Mouse (Mus musculus): ENCODE data around the gene Zfp109. TPM values are rescaled to one million over a fixed set of nuclear protein-coding genes. Genes with fewer than 3 reads are reported as not detected.

Gene Zfp109
- polyA plus RNA-seq, 1 experiment, result 3.7 TPM

- Histone ChIP-seq H3K4me1 (ENCODE audit: control insufficient read depth, insufficient read depth, low read length) (no peaks in the 10 kb centered on the region), H3K4me3 (ENCODE audit: insufficient read depth, low read length) (no peak overlapping the region), H3K27ac (ENCODE audit: insufficient read depth, low read length) (no peak overlapping the region)
- no peak for TF ChIP-seq CTCF (IDR thresholded peaks at IDR 0.05; ENCODE audit: borderline replicate concordance, insufficient read depth, low read length)
Measured at GRCm38 (mm10) chr7:24210296-24210695, 27.1 kb downstream of the Zfp109 start.

GRCm38 (mm10) chr7:24208282-24208886 lies 29.0 kb downstream of the Zfp109 start:
- H3K27ac ChIP-seq (ENCODE audit: insufficient read depth, low read length), result no peak overlapping the region
- no peak overlapping the region for H3K4me3 ChIP-seq (ENCODE audit: insufficient read depth, low read length)
- no peaks in the 10 kb centered on the region for H3K4me1 ChIP-seq (ENCODE audit: control insufficient read depth, insufficient read depth, low read length)
- TF ChIP-seq POLR2A (IDR thresholded peaks at IDR 0.05; ENCODE audit: low read depth, low read length) (no peak), CTCF (IDR thresholded peaks at IDR 0.05; ENCODE audit: borderline replicate concordance, insufficient read depth, low read length) (no peak)

- TF ChIP-seq POLR2A (IDR thresholded peaks at IDR 0.05; ENCODE audit: low read depth, low read length) (peak; percentile 78), CTCF (IDR thresholded peaks at IDR 0.05; ENCODE audit: borderline replicate concordance, insufficient read depth, low read length) (no peak)
- Histone ChIP-seq H3K27ac (ENCODE audit: insufficient read depth, low read length) (no peak overlapping the region), H3K4me1 (ENCODE audit: control insufficient read depth, insufficient read depth, low read length) (no peaks in the 10 kb centered on the region), H3K4me3 (ENCODE audit: insufficient read depth, low read length) (peak overlapping the region; percentile 63)
Measured at GRCm38 (mm10) chr7:24207488-24208261, 29.7 kb downstream of the Zfp109 start.

- TF ChIP-seq POLR2A (IDR thresholded peaks at IDR 0.05; ENCODE audit: low read depth, low read length), result no peak
- TF ChIP-seq CTCF (IDR thresholded peaks at IDR 0.05; ENCODE audit: borderline replicate concordance, insufficient read depth, low read length), result no peak
- H3K27ac ChIP-seq (ENCODE audit: insufficient read depth, low read length), result no peak overlapping the region
- H3K4me1 ChIP-seq (ENCODE audit: control insufficient read depth, insufficient read depth, low read length), result no peaks in the 10 kb centered on the region
- H3K4me3 ChIP-seq (ENCODE audit: insufficient read depth, low read length), result no peak overlapping the region
Measured at GRCm38 (mm10) chr7:24196961-24197360, 40.4 kb downstream of the Zfp109 start.

- no peak overlapping the region for H3K4me3 ChIP-seq (ENCODE audit: insufficient read depth, low read length)
- TF ChIP-seq POLR2A (IDR thresholded peaks at IDR 0.05; ENCODE audit: low read depth, low read length), result no peak
- no peak for TF ChIP-seq CTCF (IDR thresholded peaks at IDR 0.05; ENCODE audit: borderline replicate concordance, insufficient read depth, low read length)
- H3K4me1 ChIP-seq (ENCODE audit: control insufficient read depth, insufficient read depth, low read length), result no peaks in the 10 kb centered on the region
- H3K27ac ChIP-seq (ENCODE audit: insufficient read depth, low read length), result no peak overlapping the region
Measured at GRCm38 (mm10) chr7:24193157-24193556, 44.2 kb downstream of the Zfp109 start.

- Histone ChIP-seq H3K4me3 (ENCODE audit: insufficient read depth, low read length) (no peak overlapping the region), H3K27ac (ENCODE audit: insufficient read depth, low read length) (no peak overlapping the region), H3K4me1 (ENCODE audit: control insufficient read depth, insufficient read depth, low read length) (no peaks in the 10 kb centered on the region)
- TF ChIP-seq CTCF (IDR thresholded peaks at IDR 0.05; ENCODE audit: borderline replicate concordance, insufficient read depth, low read length) (no peak), POLR2A (IDR thresholded peaks at IDR 0.05; ENCODE audit: low read depth, low read length) (no peak)
Measured at GRCm38 (mm10) chr7:24191361-24191760, 46.0 kb downstream of the Zfp109 start.

- Histone ChIP-seq H3K27ac (ENCODE audit: insufficient read depth, low read length) (no peak overlapping the region), H3K4me3 (ENCODE audit: insufficient read depth, low read length) (no peak overlapping the region), H3K4me1 (ENCODE audit: control insufficient read depth, insufficient read depth, low read length) (no peaks in the 10 kb centered on the region)
- no peak for TF ChIP-seq POLR2A (IDR thresholded peaks at IDR 0.05; ENCODE audit: low read depth, low read length)
- no peak for TF ChIP-seq CTCF (IDR thresholded peaks at IDR 0.05; ENCODE audit: borderline replicate concordance, insufficient read depth, low read length)
Measured at GRCm38 (mm10) chr7:24189571-24189944, 47.8 kb downstream of the Zfp109 start.

- TF ChIP-seq POLR2A (IDR thresholded peaks at IDR 0.05; ENCODE audit: low read depth, low read length), result no peak
- TF ChIP-seq CTCF (IDR thresholded peaks at IDR 0.05; ENCODE audit: borderline replicate concordance, insufficient read depth, low read length), result no peak
- no peak overlapping the region for H3K27ac ChIP-seq (ENCODE audit: insufficient read depth, low read length)
- H3K4me1 ChIP-seq (ENCODE audit: control insufficient read depth, insufficient read depth, low read length), result no peaks in the 10 kb centered on the region
- no peak overlapping the region for H3K4me3 ChIP-seq (ENCODE audit: insufficient read depth, low read length)
Measured at GRCm38 (mm10) chr7:24188901-24189570, 48.3 kb downstream of the Zfp109 start.

- TF ChIP-seq POLR2A (IDR thresholded peaks at IDR 0.05; ENCODE audit: low read depth, low read length), result no peak
- TF ChIP-seq CTCF (IDR thresholded peaks at IDR 0.05; ENCODE audit: borderline replicate concordance, insufficient read depth, low read length), result no peak
- Histone ChIP-seq H3K27ac (ENCODE audit: insufficient read depth, low read length) (no peak overlapping the region), H3K4me3 (ENCODE audit: insufficient read depth, low read length) (no peak overlapping the region), H3K4me1 (ENCODE audit: control insufficient read depth, insufficient read depth, low read length) (no peaks in the 10 kb centered on the region)
Measured at GRCm38 (mm10) chr7:24187611-24188010, 49.7 kb downstream of the Zfp109 start.

Other genes with a start within 250 kb of the Zfp109 start
- gene V1rd19, start 235.9 kb downstream of the Zfp109 start, polyA plus RNA-seq (2011; ENCODE audit: insufficient read length, low read depth, missing spikeins), result not detected in 2 replicates
- gene Vmn1r183, start 184.3 kb downstream of the Zfp109 start, polyA plus RNA-seq (2011; ENCODE audit: insufficient read length, low read depth, missing spikeins), result not detected in 2 replicates
- 14.5 and 16.5 TPM in 2 replicates for gene Zfp180, start 155.6 kb downstream of the Zfp109 start, polyA plus RNA-seq (2011; ENCODE audit: insufficient read length, low read depth, missing spikeins)
- 2.8 and 3.3 TPM in 2 replicates for gene Zfp112, start 125.2 kb downstream of the Zfp109 start, polyA plus RNA-seq (2011; ENCODE audit: insufficient read length, low read depth, missing spikeins)
- gene Zfp235, start 103.4 kb downstream of the Zfp109 start, polyA plus RNA-seq (2011; ENCODE audit: insufficient read length, low read depth, missing spikeins), result 5.8 and 6.0 TPM in 2 replicates
- gene Zfp114, start 62.5 kb downstream of the Zfp109 start, polyA plus RNA-seq (2011; ENCODE audit: insufficient read length, low read depth, missing spikeins), result 1.0 and 2.5 TPM in 2 replicates
- gene Zfp111, start 26.1 kb downstream of the Zfp109 start, polyA plus RNA-seq (2011; ENCODE audit: insufficient read length, low read depth, missing spikeins), result 12.4 and 14.0 TPM in 2 replicates
- gene Zfp108, start 17.2 kb upstream of the Zfp109 start, polyA plus RNA-seq (2011; ENCODE audit: insufficient read length, low read depth, missing spikeins), result 2.8 and 3.0 TPM in 2 replicates
- gene Zfp93, start 32.9 kb upstream of the Zfp109 start, polyA plus RNA-seq (2011; ENCODE audit: insufficient read length, low read depth, missing spikeins), result 6.5 and 13.4 TPM in 2 replicates
- gene Zfp61, start 63.7 kb upstream of the Zfp109 start, polyA plus RNA-seq (2011; ENCODE audit: insufficient read length, low read depth, missing spikeins), result 11.7 and 14.8 TPM in 2 replicates
- 3.8 and 4.4 TPM in 2 replicates for gene Zfp94, start 79.1 kb upstream of the Zfp109 start, polyA plus RNA-seq (2011; ENCODE audit: insufficient read length, low read depth, missing spikeins)
- gene Tescl, start 96.4 kb upstream of the Zfp109 start, polyA plus RNA-seq (2011; ENCODE audit: insufficient read length, low read depth, missing spikeins), result not detected in 2 replicates
- gene Lypd5, start 111.6 kb upstream of the Zfp109 start, polyA plus RNA-seq (2011; ENCODE audit: insufficient read length, low read depth, missing spikeins), result not detected in 2 replicates
- gene Kcnn4, start 132.7 kb upstream of the Zfp109 start, polyA plus RNA-seq (2011; ENCODE audit: insufficient read length, low read depth, missing spikeins), result 1.9 and 3.4 TPM in 2 replicates
- 14.8 and 18.1 TPM in 2 replicates for gene Smg9, start 162.1 kb upstream of the Zfp109 start, polyA plus RNA-seq (2011; ENCODE audit: insufficient read length, low read depth, missing spikeins)
- not detected in 2 replicates for gene Irgc1, start 214.7 kb upstream of the Zfp109 start, polyA plus RNA-seq (2011; ENCODE audit: insufficient read length, low read depth, missing spikeins)
- gene Plaur, start 224.9 kb upstream of the Zfp109 start, polyA plus RNA-seq (2011; ENCODE audit: insufficient read length, low read depth, missing spikeins), result 35.2 and 70.2 TPM in 2 replicates
- gene Cadm4, start 244.5 kb upstream of the Zfp109 start, polyA plus RNA-seq (2011; ENCODE audit: insufficient read length, low read depth, missing spikeins), result 1.2 and 3.3 TPM in 2 replicates